Mouse (Mus musculus) G1E (cell line): Measurements from ENCODE around the gene Lyrm1.

Experiments used
- CTCF ChIP-seq: IDR thresholded peaks from 2 replicates; pipeline ENCODE4 v1.5.1; 2012; ENCODE audit warnings: low read depth, low read length, inconsistent platforms, mixed read lengths
- GATA1 ChIP-seq: IDR thresholded peaks from 2 replicates; pipeline ENCODE4 v1.6.1; 2012; ENCODE audit warnings: borderline replicate concordance, low read length, inconsistent platforms, mixed read lengths
- POLR2AphosphoS5 ChIP-seq: IDR thresholded peaks from 2 replicates; pipeline ENCODE4 v1.6.1; 2012; ENCODE audit warnings: low read depth, low read length, inconsistent platforms; ENCODE audit not compliant: insufficient replicate concordance
- TAL1 ChIP-seq: conservative IDR thresholded peaks from 2 replicates; pipeline ENCODE4 v1.6.1; 2012; ENCODE audit warnings: low read depth, low read length, inconsistent platforms, mixed read lengths

- TF ChIP-seq CTCF (no peak), TAL1 (no peak), POLR2AphosphoS5 (no peak), GATA1 (no peak)
Observed at GRCm38 (mm10) chr7:119978576-119978975, 82.9 kb downstream of the Lyrm1 start.
